Mouse (Mus musculus) MEL (cell line): Measurements from ENCODE around the gene Fam171a2.
A peak's percentile ranks its signal among the peaks of the same experiment; 100 is the strongest.

Experiments used
- CTCF ChIP-seq, 3 experiments: IDR thresholded peaks in 2 of 3; conservative IDR thresholded peaks in 1 of 3; 2 replicates each; pipeline ENCODE4 v1.5.1; 2011 to 2012; ENCODE audit warnings: low read length in 3 of 3, low read depth in 2 of 3, mild to moderate bottlenecking in 2 of 3, improper control_type of control experiment in 1 of 3, inconsistent platforms in 1 of 3, mixed read lengths in 1 of 3, moderate library complexity in 1 of 3; ENCODE audit not compliant: control insufficient read depth in 1 of 3, insufficient read depth in 1 of 3, poor library complexity in 1 of 3, severe bottlenecking in 1 of 3
- EP300 ChIP-seq, 2 experiments: IDR thresholded peaks; 2 replicates each; pipeline ENCODE4 v1.6.1; 2011; ENCODE audit warnings: improper control_type of control experiment in 2 of 2, low read length in 2 of 2, low read depth in 1 of 2, mild to moderate bottlenecking in 1 of 2
- GABPA ChIP-seq: IDR thresholded peaks from 2 replicates; pipeline ENCODE4 v1.6.1; 2012; ENCODE audit warnings: low read depth, mild to moderate bottlenecking, inconsistent platforms, low read length, improper control_type of control experiment, moderate library complexity
- GATA1 ChIP-seq: IDR thresholded peaks from 2 replicates; pipeline ENCODE4 v1.6.1; 2011; ENCODE audit warnings: low read depth, low read length, improper control_type of control experiment
- MAX ChIP-seq: IDR thresholded peaks from 2 replicates; pipeline ENCODE4 v1.6.1; 2011; ENCODE audit warnings: low read length, improper control_type of control experiment
- POLR2A ChIP-seq, 2 experiments: IDR thresholded peaks; 2 replicates each; pipeline ENCODE4 v1.6.1; 2011 to 2012; ENCODE audit warnings: low read length in 2 of 2, mild to moderate bottlenecking in 2 of 2, control low read depth in 1 of 2, improper control_type of control experiment in 1 of 2, low read depth in 1 of 2, moderate library complexity in 1 of 2; ENCODE audit not compliant: control insufficient read depth in 1 of 2, insufficient read depth in 1 of 2, poor library complexity in 1 of 2
- POLR2AphosphoS2 ChIP-seq: IDR thresholded peaks from 2 replicates; pipeline ENCODE4 v1.6.1; 2011; ENCODE audit warnings: low read length, improper control_type of control experiment
- UBTF ChIP-seq: IDR thresholded peaks from 2 replicates; pipeline ENCODE4 v1.6.1; 2012; ENCODE audit warnings: low read depth, mild to moderate bottlenecking, inconsistent platforms, low read length, improper control_type of control experiment, moderate library complexity, borderline replicate concordance; ENCODE audit not compliant: insufficient read depth
- USF1 ChIP-seq: IDR thresholded peaks from 2 replicates; pipeline ENCODE4 v1.6.1; 2014; ENCODE audit warnings: low read depth, mild to moderate bottlenecking, inconsistent platforms, low read length, improper control_type of control experiment, moderate library complexity
- ZC3H11A ChIP-seq: IDR thresholded peaks from 2 replicates; pipeline ENCODE4 v1.6.1; 2012; ENCODE audit warnings: low read depth, mild to moderate bottlenecking, inconsistent platforms, low read length, improper control_type of control experiment
- ZNF384 ChIP-seq: IDR thresholded peaks from 2 replicates; pipeline ENCODE4 v1.6.1; 2012; ENCODE audit warnings: low read depth, mild to moderate bottlenecking, inconsistent platforms, low read length, improper control_type of control experiment

DNA sequence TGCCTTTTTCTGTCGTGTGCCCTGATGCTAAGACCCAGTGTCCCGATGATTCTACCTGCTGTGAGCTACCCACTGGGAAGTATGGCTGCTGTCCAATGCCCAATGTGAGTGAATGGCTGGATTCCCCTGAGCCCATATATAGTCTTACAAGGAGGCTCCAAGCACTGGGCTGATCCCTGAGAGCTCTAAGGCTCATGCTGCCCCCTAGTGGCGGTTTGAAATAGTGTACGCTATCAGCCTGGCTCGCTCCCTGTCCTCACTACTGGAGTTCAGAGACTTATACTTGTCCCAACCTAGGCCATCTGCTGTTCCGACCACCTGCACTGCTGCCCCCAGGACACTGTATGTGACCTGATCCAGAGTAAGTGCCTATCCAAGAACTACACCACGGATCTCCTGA, 13.1 kb downstream of the Fam171a2 start:
- TF ChIP-seq MAX (no peak), GATA1 (no peak), UBTF (no peak), EP300 (IDR thresholded peaks at IDR 0.05; ENCODE audit: low read depth in 1 of 2, low read length in 2 of 2) (no peak), USF1 (no peak), CTCF (IDR thresholded peaks at IDR 0.05 in 2 of 3, conservative IDR thresholded peaks at IDR 0.05 in 1 of 3; ENCODE audit: control insufficient read depth in 1 of 3, insufficient read depth in 1 of 3, low read depth in 2 of 3, low read length in 3 of 3, poor library complexity in 1 of 3, severe bottlenecking in 1 of 3) (peak; percentile 91 to 93 (median 92)), ZC3H11A (no peak; the same call in 1 of the 2 replicates), POLR2AphosphoS2 (no peak), POLR2A (IDR thresholded peaks at IDR 0.05; ENCODE audit: control insufficient read depth in 1 of 2, insufficient read depth in 1 of 2, low read depth in 1 of 2, low read length in 2 of 2, poor library complexity in 1 of 2) (no peak), ZNF384 (no peak), GABPA (no peak)
